Mouse (Mus musculus) right cerebral cortex, postnatal 10 days (tissue): ENCODE data around the gene Sp6.

Experiments used
- DNase-seq, 2 experiments: peaks; one replicate each; pipeline ENCODE4 v3.0.0; 2021; ENCODE audit warnings: low spot score in 2 of 2

The Sp6 gene

GRCm38 (mm10) chr11:97063274-97063920, 50.2 kb downstream of the Sp6 start:
- no peak for DNase-seq

- DNase-seq = no peak
Measured at GRCm38 (mm10) chr11:97063921-97064295, 50.7 kb downstream of the Sp6 start.

- DNase-seq = no peak
Measured at GRCm38 (mm10) chr11:97065538-97066295, 52.5 kb downstream of the Sp6 start.

- no peak for DNase-seq
Measured at GRCm38 (mm10) chr11:97066656-97067360, 53.6 kb downstream of the Sp6 start.

GRCm38 (mm10) chr11:97069333-97069732, 56.1 kb downstream of the Sp6 start:
- no peak for DNase-seq

GRCm38 (mm10) chr11:97069770-97070169, 56.6 kb downstream of the Sp6 start:
- no peak for DNase-seq

GRCm38 (mm10) chr11:97071129-97071528, 57.9 kb downstream of the Sp6 start:
- DNase-seq = no peak

- DNase-seq = peak; percentile 65 to 72
Measured at GRCm38 (mm10) chr11:97072533-97072932, 59.3 kb downstream of the Sp6 start.

GRCm38 (mm10) chr11:97074235-97074634, 61.0 kb downstream of the Sp6 start:
- DNase-seq = no peak
